Mouse (Mus musculus) limb, embryonic 14.5 days (tissue): ENCODE results near the gene Natd1. TPM values are rescaled to one million over a fixed set of nuclear protein-coding genes. Genes with fewer than 3 reads are reported as not detected.

ENCODE experiments used
- ATAC-seq: fragments of 200-750 bp; cut with Nextera tagmentation; 2 replicates; pipeline ENCODE4 v1.8.0; 2017; ENCODE audit warnings: low read depth, moderate number of reproducible peaks, moderate TSS enrichment; ENCODE audit not compliant: low FRiP score
- DNase-seq: peaks from one replicate; pipeline ENCODE4 v3.0.0-alpha.2; 2015; ENCODE audit warnings: low spot score
- H3K27ac ChIP-seq: fragments of 300-500 bp; sonication (generic); replicated peaks from 2 replicates; pipeline ENCODE4 v1.5.1; 2014; ENCODE audit warnings: low read depth, mild to moderate bottlenecking, low read length, moderate library complexity, mixed read lengths
- H3K27me3 ChIP-seq: fragments of 300-500 bp; sonication (generic); 2 replicates; pipeline ENCODE4 v1.6.1; 2014; ENCODE audit warnings: low read length, mixed read lengths; ENCODE audit not compliant: control insufficient read depth, insufficient read depth
- H3K36me3 ChIP-seq: fragments of 300-500 bp; sonication (generic); 2 replicates; pipeline ENCODE4 v1.6.1; 2014; ENCODE audit warnings: mild to moderate bottlenecking, low read length, moderate library complexity, mixed read lengths; ENCODE audit not compliant: control insufficient read depth, insufficient read depth
- H3K4me1 ChIP-seq: fragments of 300-500 bp; sonication (generic); 2 replicates; pipeline ENCODE4 v1.6.1; 2014; ENCODE audit warnings: antibody characterized with exemption, low read length, mixed read lengths; ENCODE audit not compliant: control insufficient read depth, insufficient read depth
- H3K4me2 ChIP-seq: fragments of 300-500 bp; sonication (generic); replicated peaks from 2 replicates; pipeline ENCODE4 v1.6.1; 2014; ENCODE audit warnings: low read depth, mild to moderate bottlenecking, low read length, moderate library complexity; ENCODE audit not compliant: severe bottlenecking
- H3K4me3 ChIP-seq: fragments of 300-500 bp; sonication (generic); replicated peaks from 2 replicates; pipeline ENCODE4 v1.5.1; 2014; ENCODE audit warnings: low read length
- H3K9ac ChIP-seq: fragments of 300-500 bp; sonication (generic); 2 replicates; pipeline ENCODE4 v1.6.1; 2014; ENCODE audit warnings: mild to moderate bottlenecking, low read depth, low read length, moderate library complexity; ENCODE audit not compliant: severe bottlenecking
- H3K9me3 ChIP-seq: fragments of 300-500 bp; sonication (generic); 2 replicates; pipeline ENCODE4 v1.6.1; 2016; ENCODE audit warnings: low read length; ENCODE audit not compliant: control insufficient read depth
- POLR2A ChIP-seq: fragments of 200-500 bp; IDR thresholded peaks from 2 replicates; pipeline ENCODE4 v1.8.0; 2012; ENCODE audit warnings: inconsistent platforms, mild to moderate bottlenecking, moderate library complexity, borderline replicate concordance; ENCODE audit not compliant: insufficient read depth, insufficient read length; ENCODE audit errors: extremely low read depth
- WGBS: fragments of 180-500 bp; shearing (Covaris S2); extraction: QIAGEN DNeasy Blood & Tissue Kit; methylation state at CpG from one replicate; pipeline ENCODE4 v1.1.7; 2014; 5-methylcytosine and 5-hydroxymethylcytosine counted together
- polyA plus RNA-seq, 2 experiments: library from polyadenylated mRNA; depleted of rRNA in 1 of 2; stranded (reverse) in 1 of 2; unstranded in 1 of 2; fragments of >200 nt; fragmentation: Nextera tagmentation in 1 of 2; extraction: Ambion mirVana in 1 of 2; gene quantifications; 2 replicates each; pipeline versions ENCODE4 v1.2.1 to v1.2.3; 2012 to 2014

Gene Natd1
- polyA plus RNA-seq, 2 experiments = 21.6 to 25.5 TPM

GRCm38 (mm10) chr11:60924981-60925380 is 10.4 kb upstream of the Natd1 start:
- H3K4me1 ChIP-seq = peaks cover 7% of the 10 kb centered on the region; the same call in 1 of the 2 replicates
- peaks cover 3% of the 10 kb centered on the region; the same call in 1 of the 2 replicates for H3K36me3 ChIP-seq
- WGBS = 87% methylated on average over 1 of the region's 1 CpGs
- H3K4me2 ChIP-seq = no peak overlapping the region
- TF ChIP-seq POLR2A = no peak
- no peaks in the 10 kb centered on the region for H3K9me3 ChIP-seq
- H3K9ac ChIP-seq = no peak overlapping the region
- no peak overlapping the region for H3K27ac ChIP-seq
- ATAC-seq = no peak
- no peak overlapping the region for H3K4me3 ChIP-seq
- DNase-seq = no peak
- H3K27me3 ChIP-seq = no peaks in the 10 kb centered on the region; the same call in 1 of the 2 replicates

GRCm38 (mm10) chr11:60924498-60924897 is 9.9 kb upstream of the Natd1 start:
- H3K4me2 ChIP-seq = no peak overlapping the region
- H3K27ac ChIP-seq = no peak overlapping the region
- 49% methylated on average over 6 of the region's 6 CpGs for WGBS
- H3K4me3 ChIP-seq = no peak overlapping the region
- no peaks in the 10 kb centered on the region; the same call in 1 of the 2 replicates for H3K27me3 ChIP-seq
- no peak overlapping the region for H3K9ac ChIP-seq
- DNase-seq (no peak), ATAC-seq (no peak)
- H3K9me3 ChIP-seq = no peaks in the 10 kb centered on the region
- TF ChIP-seq POLR2A = no peak
- H3K36me3 ChIP-seq = peaks cover 3% of the 10 kb centered on the region; the same call in 1 of the 2 replicates
- peaks cover 7% of the 10 kb centered on the region; the same call in 1 of the 2 replicates for H3K4me1 ChIP-seq

- DNase-seq (no peak), ATAC-seq (no peak)
- H3K4me3 ChIP-seq = no peak overlapping the region
- H3K4me2 ChIP-seq = no peak overlapping the region
- H3K36me3 ChIP-seq = peaks cover 3% of the 10 kb centered on the region; the same call in 1 of the 2 replicates
- H3K27ac ChIP-seq = no peak overlapping the region
- peaks cover 7% of the 10 kb centered on the region; the same call in 1 of the 2 replicates for H3K4me1 ChIP-seq
- no peaks in the 10 kb centered on the region for H3K9me3 ChIP-seq
- H3K27me3 ChIP-seq = no peaks in the 10 kb centered on the region; the same call in 1 of the 2 replicates
- no peak overlapping the region for H3K9ac ChIP-seq
- WGBS = 76% methylated on average over 5 of the region's 5 CpGs
- TF ChIP-seq POLR2A = no peak
These were observed 8.4 kb upstream of the Natd1 start for GRCm38 (mm10) chr11:60922964-60923363.

GRCm38 (mm10) chr11:60922195-60922594 is 7.6 kb upstream of the Natd1 start:
- Histone ChIP-seq H3K27me3 (no peaks in the 10 kb centered on the region; the same call in 1 of the 2 replicates), H3K4me1 (peaks cover 3% of the 10 kb centered on the region; the same call in 1 of the 2 replicates), H3K4me3 (no peak overlapping the region), H3K9me3 (no peaks in the 10 kb centered on the region), H3K27ac (no peak overlapping the region), H3K36me3 (peaks cover 3% of the 10 kb centered on the region; the same call in 1 of the 2 replicates), H3K4me2 (no peak overlapping the region), H3K9ac (no peak overlapping the region)
- ATAC-seq = no peak
- 76% methylated on average over 1 of the region's 1 CpGs for WGBS
- DNase-seq = no peak
- no peak for TF ChIP-seq POLR2A

GRCm38 (mm10) chr11:60920021-60920420 is 5.5 kb upstream of the Natd1 start:
- H3K36me3 ChIP-seq = peaks cover 3% of the 10 kb centered on the region; the same call in 1 of the 2 replicates
- H3K4me1 ChIP-seq = no peaks in the 10 kb centered on the region
- no peak for DNase-seq
- no peak overlapping the region for H3K27ac ChIP-seq
- no peaks in the 10 kb centered on the region for H3K9me3 ChIP-seq
- no peaks in the 10 kb centered on the region; the same call in 1 of the 2 replicates for H3K27me3 ChIP-seq
- no peak for TF ChIP-seq POLR2A
- H3K9ac ChIP-seq = no peak overlapping the region
- H3K4me3 ChIP-seq = no peak overlapping the region
- WGBS = 63% methylated on average over 2 of the region's 2 CpGs
- ATAC-seq = no peak
- H3K4me2 ChIP-seq = no peak overlapping the region
